Mouse (Mus musculus): ENCODE data around the gene Noc4l. TPM values are rescaled to one million over a fixed set of nuclear protein-coding genes. Genes with fewer than 3 reads are reported as not detected.

The Noc4l gene
- 10 to 100 TPM; 20.7 to 21.1 TPM for total RNA-seq (2021)
- long read RNA-seq, experiment 1, transcript Noc4l-201 (15 exons, 2,075 nt) = major isoform, 23 of 31 reads
- long read RNA-seq, experiment 1, partial matches to known transcripts = 4 of 31 reads
- long read RNA-seq, experiment 1, other reads (novel, unspliced or antisense) = 4 of 31 reads
- long read RNA-seq, experiment 2, transcript Noc4l-201 (15 exons, 2,075 nt) = major isoform, 14 of 15 reads
- long read RNA-seq, experiment 2, partial matches to known transcripts = 0 of 15 reads
- long read RNA-seq, experiment 2, other reads (novel, unspliced or antisense) = 1 of 15 reads

GRCm38 (mm10) chr5:110652719-110653648, at the start of gene Noc4l, which contains the start of gene Ddx51:
TSS of gene Noc4l (minus strand) at chr5:110653417.
TSS of gene Ddx51 (plus strand) at chr5:110653451.
- DNase-seq = peak; percentile 97

GRCm38 (mm10) chr5:110698617-110699016, 45.4 kb upstream of the Noc4l start:
- DNase-seq = no peak

GRCm38 (mm10) chr5:110682041-110682440, 28.8 kb upstream of the Noc4l start:
- peak in 1 of 2 experiments; percentile 17 for DNase-seq

- no peak for DNase-seq
Measured at GRCm38 (mm10) chr5:110665486-110666121, 12.4 kb upstream of the Noc4l start.

GRCm38 (mm10) chr5:110664750-110665269, 11.6 kb upstream of the Noc4l start:
- DNase-seq = no peak

GRCm38 (mm10) chr5:110664041-110664440, 10.8 kb upstream of the Noc4l start:
- no peak for DNase-seq

- no peak for DNase-seq
Measured at GRCm38 (mm10) chr5:110659682-110660081, 6.5 kb upstream of the Noc4l start.

GRCm38 (mm10) chr5:110653686-110654085, 469 bp upstream of the Noc4l start:
- no peak for DNase-seq

GRCm38 (mm10) chr5:110646377-110646776, 6.8 kb downstream of the Noc4l start:
- no peak for DNase-seq

- DNase-seq = peak; percentile 53 to 70
Measured at GRCm38 (mm10) chr5:110639459-110639858, 13.8 kb downstream of the Noc4l start.

- DNase-seq = no peak
Measured at GRCm38 (mm10) chr5:110638306-110639074, 14.7 kb downstream of the Noc4l start.

GRCm38 (mm10) chr5:110635951-110636707, 17.1 kb downstream of the Noc4l start:
- DNase-seq = no peak

- peak; percentile 89 to 90 for DNase-seq
Measured at GRCm38 (mm10) chr5:110629525-110630120, 23.6 kb downstream of the Noc4l start.

- DNase-seq = no peak
Measured at GRCm38 (mm10) chr5:110628156-110628555, 25.1 kb downstream of the Noc4l start.

- DNase-seq = no peak
Measured at GRCm38 (mm10) chr5:110627351-110627750, 25.9 kb downstream of the Noc4l start.

GRCm38 (mm10) chr5:110624319-110624718, 28.9 kb downstream of the Noc4l start:
- no peak for DNase-seq

- no peak for DNase-seq
Measured at GRCm38 (mm10) chr5:110619226-110619625, 34.0 kb downstream of the Noc4l start.

- no peak for DNase-seq
Measured at GRCm38 (mm10) chr5:110611435-110612158, 41.6 kb downstream of the Noc4l start.

GRCm38 (mm10) chr5:110610484-110610883, 42.7 kb downstream of the Noc4l start:
- no peak for DNase-seq

- no peak for DNase-seq
Measured at GRCm38 (mm10) chr5:110609868-110610267, 43.3 kb downstream of the Noc4l start.

Measured in adrenal gland, postnatal 36 days (tissue).